Mouse (Mus musculus): ENCODE results near the gene Trio. TPM values are rescaled to one million over a fixed set of nuclear protein-coding genes. Genes with fewer than 3 reads are reported as not detected.

Gene Trio
- polyA plus RNA-seq, 1 experiment from 2014 or later = 31.2 TPM

DNA sequence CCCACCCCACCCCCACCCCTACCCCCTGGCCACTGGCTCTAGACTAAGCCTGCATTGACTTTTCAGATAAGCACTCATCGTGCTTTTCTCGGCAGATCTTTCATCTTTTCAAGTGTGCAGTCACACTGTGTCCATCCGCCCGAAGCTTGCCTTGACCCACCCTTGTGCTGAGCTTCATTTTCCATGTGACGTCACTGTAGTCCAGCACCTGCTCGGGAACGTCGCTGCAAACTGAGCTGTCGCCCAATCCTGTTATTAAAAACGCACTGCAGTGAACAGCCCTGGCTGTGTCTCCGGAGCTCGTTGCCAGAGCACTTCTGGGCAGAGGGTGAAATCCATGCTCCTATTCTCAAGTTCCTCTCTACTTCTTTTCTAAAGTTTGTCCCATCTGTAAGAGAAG lies 93.8 kb downstream of the Trio start:
- Histone ChIP-seq H3K4me1 (ENCODE audit: control insufficient read depth, insufficient read depth, low read length) (peaks cover 11% of the 10 kb centered on the region), H3K9me3 (ENCODE audit: control insufficient read depth, low read length) (no peaks in the 10 kb centered on the region), H3K4me2 (ENCODE audit: low read depth) (no peak overlapping the region), H3K9ac (ENCODE audit: low read length) (no peak overlapping the region), H3K27me3 (ENCODE audit: control insufficient read depth, insufficient read depth, low read length) (no peaks in the 10 kb centered on the region), H3K27ac (ENCODE audit: low read depth, low read length) (no peak overlapping the region), H3K4me3 (ENCODE audit: low read depth, low read length) (no peak overlapping the region), H3K36me3 (ENCODE audit: control insufficient read depth, insufficient read depth, low read length) (no peaks in the 10 kb centered on the region)
- no peak for DNase-seq (ENCODE audit: low spot score)
- 83% methylated on average over 12 of the region's 12 CpGs for WGBS
- no peak for ATAC-seq (ENCODE audit: insufficient read depth, low FRiP score, low TSS enrichment)

DNA sequence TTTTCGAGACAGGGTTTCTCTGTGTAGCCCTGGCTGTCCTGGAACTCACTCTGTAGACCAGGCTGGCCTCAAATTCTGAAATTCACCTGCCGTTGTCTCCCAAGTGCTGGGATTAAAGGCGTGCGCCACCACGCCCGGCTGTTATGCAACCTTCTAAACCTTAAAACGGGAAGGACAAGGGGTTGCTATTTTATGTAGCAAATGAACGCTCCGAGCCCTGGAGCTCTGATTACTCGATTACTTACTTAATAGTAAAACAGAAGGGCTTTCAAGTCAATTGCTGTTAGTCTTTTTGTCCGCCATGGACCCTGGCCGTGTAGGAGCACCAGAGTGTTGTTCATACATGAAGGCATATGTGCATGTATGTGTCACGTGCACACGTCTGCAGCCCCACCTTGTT lies 94.2 kb downstream of the Trio start:
- Histone ChIP-seq H3K9me3 (ENCODE audit: control insufficient read depth, low read length) (no peaks in the 10 kb centered on the region), H3K4me2 (ENCODE audit: low read depth) (no peak overlapping the region), H3K27me3 (ENCODE audit: control insufficient read depth, insufficient read depth, low read length) (no peaks in the 10 kb centered on the region), H3K4me3 (ENCODE audit: low read depth, low read length) (no peak overlapping the region), H3K4me1 (ENCODE audit: control insufficient read depth, insufficient read depth, low read length) (peaks cover 7% of the 10 kb centered on the region; the same call in 1 of the 2 replicates), H3K9ac (ENCODE audit: low read length) (no peak overlapping the region), H3K36me3 (ENCODE audit: control insufficient read depth, insufficient read depth, low read length) (no peaks in the 10 kb centered on the region), H3K27ac (ENCODE audit: low read depth, low read length) (no peak overlapping the region)
- ATAC-seq (ENCODE audit: insufficient read depth, low FRiP score, low TSS enrichment) = no peak
- 95% methylated on average over 14 of the region's 14 CpGs for WGBS
- DNase-seq (ENCODE audit: low spot score) = no peak

DNA sequence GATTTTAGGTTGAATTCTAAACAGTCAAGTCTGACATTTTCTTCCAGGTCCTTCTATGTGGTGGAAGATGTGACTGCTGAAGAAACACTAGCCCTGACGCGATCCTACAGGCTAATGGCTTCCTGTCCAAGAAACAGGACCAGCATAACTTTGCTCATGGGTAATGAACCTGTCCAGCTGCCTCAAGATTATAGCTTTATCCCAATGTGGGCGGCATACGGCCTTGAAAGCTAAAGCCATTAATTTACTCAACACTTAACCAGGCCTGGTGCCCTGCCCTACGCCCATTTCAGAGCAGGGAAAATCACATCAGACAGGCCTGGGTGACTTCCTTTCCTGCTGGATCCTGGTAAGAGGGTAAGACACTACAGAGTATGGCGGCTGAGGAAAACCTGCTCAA lies 98.0 kb downstream of the Trio start:
- no peak for ATAC-seq (ENCODE audit: insufficient read depth, low FRiP score, low TSS enrichment)
- H3K36me3 ChIP-seq (ENCODE audit: control insufficient read depth, insufficient read depth, low read length) = no peaks in the 10 kb centered on the region
- H3K4me1 ChIP-seq (ENCODE audit: control insufficient read depth, insufficient read depth, low read length) = peaks cover 24% of the 10 kb centered on the region
- H3K9ac ChIP-seq (ENCODE audit: low read length) = no peak overlapping the region
- no peak overlapping the region for H3K4me3 ChIP-seq (ENCODE audit: low read depth, low read length)
- H3K27ac ChIP-seq (ENCODE audit: low read depth, low read length) = no peak overlapping the region
- DNase-seq (ENCODE audit: low spot score) = no peak
- H3K27me3 ChIP-seq (ENCODE audit: control insufficient read depth, insufficient read depth, low read length) = no peaks in the 10 kb centered on the region
- 86% methylated on average over 6 of the region's 6 CpGs for WGBS
- no peak overlapping the region for H3K4me2 ChIP-seq (ENCODE audit: low read depth)
- no peaks in the 10 kb centered on the region for H3K9me3 ChIP-seq (ENCODE audit: control insufficient read depth, low read length)

DNA sequence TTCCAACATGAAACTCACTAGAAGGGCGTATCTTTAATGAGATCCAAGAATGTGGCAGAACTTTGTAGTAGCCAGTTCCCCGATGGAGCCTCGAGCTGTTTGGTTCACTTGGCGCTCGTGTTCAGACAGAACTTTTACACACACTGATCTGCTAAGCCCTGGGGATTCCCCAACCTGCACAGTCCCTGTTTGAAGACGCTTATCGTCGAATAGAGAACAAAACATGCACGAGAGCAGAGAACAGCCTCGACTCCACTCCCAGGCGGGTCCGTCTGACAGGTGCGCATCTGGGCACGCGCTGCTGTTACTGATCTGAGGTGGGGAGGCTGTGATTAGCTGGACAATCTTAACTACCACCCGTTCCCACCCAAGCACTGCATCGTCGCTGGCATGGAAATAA lies 98.7 kb downstream of the Trio start:
- no peak overlapping the region for H3K27ac ChIP-seq (ENCODE audit: low read depth, low read length)
- H3K27me3 ChIP-seq (ENCODE audit: control insufficient read depth, insufficient read depth, low read length) = no peaks in the 10 kb centered on the region
- H3K9me3 ChIP-seq (ENCODE audit: control insufficient read depth, low read length) = no peaks in the 10 kb centered on the region
- DNase-seq (ENCODE audit: low spot score) (no peak), ATAC-seq (ENCODE audit: insufficient read depth, low FRiP score, low TSS enrichment) (no peak)
- WGBS = 87% methylated on average over 18 of the region's 18 CpGs
- H3K4me3 ChIP-seq (ENCODE audit: low read depth, low read length) = no peak overlapping the region
- H3K4me1 ChIP-seq (ENCODE audit: control insufficient read depth, insufficient read depth, low read length) = peaks cover 29% of the 10 kb centered on the region
- no peak overlapping the region for H3K9ac ChIP-seq (ENCODE audit: low read length)
- no peak overlapping the region for H3K4me2 ChIP-seq (ENCODE audit: low read depth)
- H3K36me3 ChIP-seq (ENCODE audit: control insufficient read depth, insufficient read depth, low read length) = no peaks in the 10 kb centered on the region

DNA sequence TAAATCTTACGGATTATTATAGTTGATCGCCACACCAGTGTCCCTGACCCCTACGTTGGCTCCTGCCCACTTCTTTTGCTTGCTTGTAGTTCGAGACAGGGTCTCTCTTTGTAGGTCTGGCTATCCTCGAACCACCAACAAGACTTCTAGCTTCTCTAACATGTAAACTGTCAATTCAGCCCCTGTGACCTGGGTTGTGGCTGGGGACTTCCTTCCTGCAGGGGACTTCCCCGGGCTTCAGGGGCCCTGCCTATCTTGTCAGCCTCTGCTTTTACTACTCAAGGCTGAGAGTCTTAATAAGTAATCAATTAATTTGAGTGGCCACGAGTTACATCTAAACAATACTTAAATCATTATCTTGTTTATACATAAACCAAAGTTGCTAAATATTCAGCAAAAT lies 99.2 kb downstream of the Trio start:
- no peak overlapping the region for H3K9ac ChIP-seq (ENCODE audit: low read length)
- DNase-seq (ENCODE audit: low spot score) (no peak), ATAC-seq (ENCODE audit: insufficient read depth, low FRiP score, low TSS enrichment) (no peak)
- H3K4me2 ChIP-seq (ENCODE audit: low read depth) = no peak overlapping the region
- peaks cover 29% of the 10 kb centered on the region for H3K4me1 ChIP-seq (ENCODE audit: control insufficient read depth, insufficient read depth, low read length)
- H3K27ac ChIP-seq (ENCODE audit: low read depth, low read length) = no peak overlapping the region
- no peaks in the 10 kb centered on the region for H3K9me3 ChIP-seq (ENCODE audit: control insufficient read depth, low read length)
- no peak overlapping the region for H3K4me3 ChIP-seq (ENCODE audit: low read depth, low read length)
- WGBS = 69% methylated on average over 7 of the region's 7 CpGs
- H3K36me3 ChIP-seq (ENCODE audit: control insufficient read depth, insufficient read depth, low read length) = no peaks in the 10 kb centered on the region
- H3K27me3 ChIP-seq (ENCODE audit: control insufficient read depth, insufficient read depth, low read length) = no peaks in the 10 kb centered on the region

DNA sequence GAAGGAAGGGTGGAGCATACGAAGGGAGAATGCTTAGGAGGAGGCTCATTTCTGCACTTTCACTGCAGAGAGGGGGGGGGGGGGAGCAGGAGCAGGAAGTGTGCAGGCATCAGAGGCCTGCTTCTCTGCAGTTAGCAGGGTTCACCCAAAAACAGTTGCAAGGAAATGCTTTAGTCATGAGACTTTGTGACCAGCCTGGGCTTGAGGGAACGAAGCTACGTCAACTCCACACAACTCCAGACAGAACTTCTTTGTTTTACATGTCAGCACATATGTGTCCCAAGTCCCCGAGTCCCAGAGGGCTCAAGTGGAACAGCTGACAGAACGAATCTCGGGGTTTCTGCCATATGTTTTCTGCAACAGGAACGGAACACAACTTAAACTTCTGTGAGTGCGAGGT lies 99.8 kb downstream of the Trio start:
- H3K36me3 ChIP-seq (ENCODE audit: control insufficient read depth, insufficient read depth, low read length) = no peaks in the 10 kb centered on the region
- no peak overlapping the region for H3K4me2 ChIP-seq (ENCODE audit: low read depth)
- ATAC-seq (ENCODE audit: insufficient read depth, low FRiP score, low TSS enrichment) = no peak
- H3K27ac ChIP-seq (ENCODE audit: low read depth, low read length) = no peak overlapping the region
- no peaks in the 10 kb centered on the region for H3K27me3 ChIP-seq (ENCODE audit: control insufficient read depth, insufficient read depth, low read length)
- H3K9me3 ChIP-seq (ENCODE audit: control insufficient read depth, low read length) = no peaks in the 10 kb centered on the region
- WGBS = 44% methylated on average over 8 of the region's 8 CpGs
- DNase-seq (ENCODE audit: low spot score) = peak; percentile 32
- H3K4me1 ChIP-seq (ENCODE audit: control insufficient read depth, insufficient read depth, low read length) = peaks cover 29% of the 10 kb centered on the region
- no peak overlapping the region for H3K9ac ChIP-seq (ENCODE audit: low read length)
- no peak overlapping the region for H3K4me3 ChIP-seq (ENCODE audit: low read depth, low read length)

DNA sequence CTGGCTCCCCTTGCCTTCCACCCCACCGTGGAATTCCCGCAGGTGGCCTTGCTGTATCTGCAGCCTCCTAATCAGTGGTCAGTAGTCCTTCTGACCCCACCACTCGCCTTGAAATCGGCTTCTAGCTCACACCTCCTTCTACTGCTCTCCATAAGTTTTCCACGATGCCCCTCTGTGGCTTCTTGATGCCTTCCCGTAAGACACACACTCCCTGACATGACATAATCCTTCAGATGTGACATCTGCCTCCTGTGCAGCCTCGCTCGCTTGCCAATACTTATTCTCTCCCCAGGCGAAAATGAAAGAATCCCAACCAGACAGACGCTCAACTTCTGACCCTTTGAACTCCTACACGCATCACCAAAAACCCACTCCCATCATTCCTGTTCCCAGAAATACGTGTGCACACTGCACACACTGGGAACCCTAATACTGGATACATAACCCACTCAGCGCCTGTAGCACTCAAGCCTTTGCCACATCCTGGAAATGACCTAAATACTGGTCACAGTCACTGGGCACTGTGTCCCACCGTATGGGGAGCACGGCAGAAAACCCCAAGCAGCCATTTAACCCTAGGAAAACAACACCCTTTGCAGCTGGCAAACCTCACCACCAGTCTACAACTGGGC lies 100.5 kb downstream of the Trio start:
- DNase-seq (ENCODE audit: low spot score) (no peak), ATAC-seq (ENCODE audit: insufficient read depth, low FRiP score, low TSS enrichment) (no peak)
- peaks cover 29% of the 10 kb centered on the region for H3K4me1 ChIP-seq (ENCODE audit: control insufficient read depth, insufficient read depth, low read length)
- H3K27me3 ChIP-seq (ENCODE audit: control insufficient read depth, insufficient read depth, low read length) = no peaks in the 10 kb centered on the region
- H3K27ac ChIP-seq (ENCODE audit: low read depth, low read length) = no peak overlapping the region
- no peaks in the 10 kb centered on the region for H3K9me3 ChIP-seq (ENCODE audit: control insufficient read depth, low read length)
- H3K4me3 ChIP-seq (ENCODE audit: low read depth, low read length) = no peak overlapping the region
- 25% methylated on average over 15 of the region's 15 CpGs for WGBS
- H3K9ac ChIP-seq (ENCODE audit: low read length) = no peak overlapping the region
- H3K4me2 ChIP-seq (ENCODE audit: low read depth) = no peak overlapping the region
- no peaks in the 10 kb centered on the region for H3K36me3 ChIP-seq (ENCODE audit: control insufficient read depth, insufficient read depth, low read length)

DNA sequence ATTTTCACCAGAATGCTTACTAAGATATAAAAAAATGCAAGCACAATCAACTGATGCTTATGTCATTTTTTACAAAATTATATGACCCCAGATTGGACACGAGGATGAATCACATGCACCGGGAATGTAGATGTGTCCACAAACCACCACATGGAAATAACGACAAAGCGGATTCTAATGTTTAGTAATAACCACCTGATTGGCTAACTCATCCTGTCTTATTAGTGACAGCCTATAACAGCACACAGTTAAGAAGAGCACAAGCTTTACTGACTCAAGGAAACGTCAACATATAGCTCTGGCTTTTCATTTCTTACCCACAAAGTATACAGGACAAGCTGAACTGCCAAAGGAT lies 101.7 kb downstream of the Trio start:
- Histone ChIP-seq H3K27me3 (ENCODE audit: control insufficient read depth, insufficient read depth, low read length) (no peaks in the 10 kb centered on the region), H3K36me3 (ENCODE audit: control insufficient read depth, insufficient read depth, low read length) (no peaks in the 10 kb centered on the region), H3K9ac (ENCODE audit: low read length) (no peak overlapping the region), H3K4me1 (ENCODE audit: control insufficient read depth, insufficient read depth, low read length) (peaks cover 29% of the 10 kb centered on the region), H3K4me2 (ENCODE audit: low read depth) (peak overlapping the region; percentile 29), H3K27ac (ENCODE audit: low read depth, low read length) (no peak overlapping the region), H3K9me3 (ENCODE audit: control insufficient read depth, low read length) (no peaks in the 10 kb centered on the region), H3K4me3 (ENCODE audit: low read depth, low read length) (no peak overlapping the region)
- 32% methylated on average over 5 of the region's 5 CpGs for WGBS
- no peak for ATAC-seq (ENCODE audit: insufficient read depth, low FRiP score, low TSS enrichment)
- DNase-seq (ENCODE audit: low spot score) = no peak

DNA sequence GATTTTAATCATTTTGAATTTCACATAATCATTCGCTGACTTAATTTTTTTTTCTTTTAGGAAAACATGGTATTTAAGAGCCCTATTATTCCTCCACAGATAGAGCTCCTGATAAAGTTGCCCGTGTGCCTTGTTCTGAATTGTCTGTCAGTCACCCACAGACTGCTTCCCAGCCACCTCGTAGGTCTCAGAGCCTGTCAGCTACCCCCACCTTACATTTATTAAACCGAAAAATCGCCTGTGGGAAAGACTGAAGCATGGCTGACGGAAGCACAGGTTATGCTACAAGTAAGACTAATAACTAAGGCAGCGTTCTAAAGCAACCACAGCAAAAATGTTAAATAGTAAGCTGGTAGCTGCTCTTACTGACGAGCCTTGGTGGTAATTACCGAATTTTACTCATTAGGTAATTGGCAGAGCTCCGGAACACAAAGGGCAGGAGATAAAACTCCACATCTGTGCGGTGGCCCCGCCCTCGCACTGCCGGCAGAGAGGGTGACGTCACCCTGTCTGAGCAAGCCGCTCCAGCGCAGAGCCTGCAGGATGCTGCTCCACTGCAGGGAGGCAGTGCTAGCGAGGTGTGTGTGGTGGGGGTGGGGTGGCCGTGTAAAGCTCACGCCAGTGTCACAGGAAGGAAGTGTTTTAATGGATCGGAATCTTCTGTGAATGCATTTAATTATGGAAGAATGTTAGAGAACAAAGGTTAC lies 102.2 kb downstream of the Trio start:
- WGBS = 12% methylated on average over 21 of the region's 21 CpGs
- DNase-seq (ENCODE audit: low spot score) (peak; percentile 81), ATAC-seq (ENCODE audit: insufficient read depth, low FRiP score, low TSS enrichment) (peak; percentile 87)
- no peaks in the 10 kb centered on the region for H3K9me3 ChIP-seq (ENCODE audit: control insufficient read depth, low read length)
- peak overlapping the region; percentile 18 for H3K4me3 ChIP-seq (ENCODE audit: low read depth, low read length)
- H3K27ac ChIP-seq (ENCODE audit: low read depth, low read length) = no peak overlapping the region
- H3K27me3 ChIP-seq (ENCODE audit: control insufficient read depth, insufficient read depth, low read length) = no peaks in the 10 kb centered on the region
- H3K36me3 ChIP-seq (ENCODE audit: control insufficient read depth, insufficient read depth, low read length) = no peaks in the 10 kb centered on the region
- H3K4me1 ChIP-seq (ENCODE audit: control insufficient read depth, insufficient read depth, low read length) = peaks cover 29% of the 10 kb centered on the region
- peak overlapping the region; percentile 5; the same call in 1 of the 2 replicates for H3K9ac ChIP-seq (ENCODE audit: low read length)
- H3K4me2 ChIP-seq (ENCODE audit: low read depth) = peak overlapping the region; percentile 29
